Mouse (Mus musculus) liver, embryonic 14.5 days (tissue): Measurements from ENCODE around the gene Pcnp. TPM values are rescaled to one million over a fixed set of nuclear protein-coding genes. Genes with fewer than 3 reads are reported as not detected.

Source experiments
- ATAC-seq: fragments of 200-750 bp; cut with Nextera tagmentation; 2 replicates; pipeline ENCODE4 v1.8.0; 2017; ENCODE audit warnings: moderate number of reproducible peaks, mild to moderate bottlenecking, moderate library complexity; ENCODE audit not compliant: insufficient read depth
- DNase-seq, 3 experiments: peaks; one replicate each; pipeline ENCODE4 v3.0.0-alpha.2; 2012 to 2013; ENCODE audit warnings: low read depth in 3 of 3, low spot score in 3 of 3
- H3K27ac ChIP-seq: fragments of 300-500 bp; sonication (generic); 2 replicates; pipeline ENCODE4 v1.5.1; 2014; ENCODE audit warnings: moderate library complexity, mild to moderate bottlenecking, control low read depth, inconsistent platforms
- H3K27me3 ChIP-seq: fragments of 300-500 bp; sonication (generic); 2 replicates; pipeline ENCODE4 v1.6.1; 2014; ENCODE audit warnings: mild to moderate bottlenecking, low read length, moderate library complexity; ENCODE audit not compliant: control insufficient read depth, insufficient read depth
- H3K36me3 ChIP-seq: fragments of 300-500 bp; sonication (generic); replicated peaks from 2 replicates; pipeline ENCODE4 v1.6.1; 2014; ENCODE audit warnings: low read depth; ENCODE audit not compliant: control insufficient read depth, insufficient read depth
- H3K4me1 ChIP-seq, 2 experiments: fragments of 200-500 bp in 1 of 2; fragments of 300-500 bp in 1 of 2; sonication (generic) in 1 of 2; replicated peaks; 2 replicates each; pipeline ENCODE4 v1.6.1; 2012 to 2014; ENCODE audit warnings: antibody characterized with exemption in 1 of 2, inconsistent platforms in 1 of 2, low read length in 1 of 2; ENCODE audit not compliant: control insufficient read depth in 2 of 2, insufficient read depth in 2 of 2
- H3K4me2 ChIP-seq: fragments of 300-500 bp; sonication (generic); 2 replicates; pipeline ENCODE4 v1.6.1; 2014; ENCODE audit warnings: low read depth, mild to moderate bottlenecking, control low read depth, moderate library complexity
- H3K4me3 ChIP-seq, 2 experiments: fragments of 200-500 bp in 1 of 2; fragments of 300-500 bp in 1 of 2; sonication (generic) in 1 of 2; 2 replicates each; pipeline ENCODE4 v1.5.1; 2012 to 2014; ENCODE audit warnings: low read depth in 2 of 2, low read length in 2 of 2, mild to moderate bottlenecking in 2 of 2, control low read depth in 1 of 2, inconsistent platforms in 1 of 2, moderate library complexity in 1 of 2; ENCODE audit not compliant: insufficient read depth in 1 of 2
- H3K9ac ChIP-seq: fragments of 300-500 bp; sonication (generic); replicated peaks from 2 replicates; pipeline ENCODE4 v1.6.1; 2014; ENCODE audit warnings: mild to moderate bottlenecking, control low read depth, moderate library complexity
- H3K9me3 ChIP-seq: fragments of 300-500 bp; sonication (generic); 2 replicates; pipeline ENCODE4 v1.6.1; 2016; ENCODE audit warnings: low read length, mixed read lengths; ENCODE audit not compliant: control insufficient read depth
- CTCF ChIP-seq: IDR thresholded peaks from 2 replicates; pipeline ENCODE4 v1.5.1; 2016; ENCODE audit warnings: antibody characterized with exemption, low read depth, control low read depth
- EP300 ChIP-seq: IDR thresholded peaks from 2 replicates; pipeline ENCODE4 v1.6.1; 2016; ENCODE audit warnings: antibody characterized with exemption, low read depth
- WGBS: fragments of 180-500 bp; shearing (Covaris S2); extraction: QIAGEN DNeasy Blood & Tissue Kit; methylation state at CpG from one replicate; pipeline ENCODE4 v1.1.7; 2014; ENCODE audit not compliant: insufficient replicate concordance; 5-methylcytosine and 5-hydroxymethylcytosine counted together
- polyA plus RNA-seq, 2 experiments: library from polyadenylated mRNA; depleted of rRNA in 1 of 2; stranded (reverse) in 1 of 2; unstranded in 1 of 2; fragments of >200 nt; fragmentation: Nextera tagmentation in 1 of 2; extraction: Ambion mirVana in 1 of 2; gene quantifications; 2 replicates each; pipeline versions ENCODE4 v1.2.1 to v1.2.3; 2012 to 2014

Pcnp gene
- polyA plus RNA-seq, 2 experiments, result 33.6 to 102 TPM

DNA sequence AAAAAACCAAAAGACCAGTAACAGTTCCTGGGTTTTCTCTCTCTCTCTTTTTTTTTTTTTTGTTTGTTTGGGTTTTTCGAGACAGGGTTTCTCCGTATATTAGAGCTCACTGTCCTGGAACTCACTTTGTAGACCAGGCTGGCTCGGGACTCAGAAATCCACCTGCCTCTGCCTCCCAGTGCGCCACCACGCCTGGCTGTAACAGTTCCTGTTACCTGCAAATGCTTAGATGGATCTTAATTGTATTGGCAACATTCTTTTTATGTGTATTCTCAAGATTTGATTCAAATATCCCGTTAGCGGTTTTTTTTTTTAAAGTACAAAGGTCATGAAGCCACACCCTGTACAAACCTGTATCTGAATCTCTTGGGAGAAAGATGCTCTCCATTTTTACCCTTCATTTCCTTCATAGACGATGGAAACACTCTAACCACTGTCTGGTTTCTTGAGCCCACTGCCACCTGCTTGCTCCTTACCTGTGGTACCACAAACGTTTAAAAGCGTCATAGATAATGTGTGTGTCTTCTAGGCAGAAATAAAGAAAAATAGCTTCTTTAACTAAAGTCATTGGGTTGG, 56.8 kb downstream of the Pcnp start:
- peak overlapping the region; percentile 98 for H3K9ac ChIP-seq
- 44% methylated on average over 10 of the region's 10 CpGs for WGBS
- peaks cover 18% of the 10 kb centered on the region in 2 experiments for H3K4me1 ChIP-seq
- no peaks in the 10 kb centered on the region for H3K27me3 ChIP-seq
- H3K4me2 ChIP-seq, result peak overlapping the region; percentile 90
- no peak for ATAC-seq
- peaks cover 39% of the 10 kb centered on the region for H3K36me3 ChIP-seq
- H3K4me3 ChIP-seq, result peak overlapping the region; percentile 84 to 97
- peak overlapping the region; percentile 70 for H3K27ac ChIP-seq
- H3K9me3 ChIP-seq, result no peaks in the 10 kb centered on the region
- DNase-seq, result no peak
- TF ChIP-seq EP300 (no peak), CTCF (no peak)

DNA sequence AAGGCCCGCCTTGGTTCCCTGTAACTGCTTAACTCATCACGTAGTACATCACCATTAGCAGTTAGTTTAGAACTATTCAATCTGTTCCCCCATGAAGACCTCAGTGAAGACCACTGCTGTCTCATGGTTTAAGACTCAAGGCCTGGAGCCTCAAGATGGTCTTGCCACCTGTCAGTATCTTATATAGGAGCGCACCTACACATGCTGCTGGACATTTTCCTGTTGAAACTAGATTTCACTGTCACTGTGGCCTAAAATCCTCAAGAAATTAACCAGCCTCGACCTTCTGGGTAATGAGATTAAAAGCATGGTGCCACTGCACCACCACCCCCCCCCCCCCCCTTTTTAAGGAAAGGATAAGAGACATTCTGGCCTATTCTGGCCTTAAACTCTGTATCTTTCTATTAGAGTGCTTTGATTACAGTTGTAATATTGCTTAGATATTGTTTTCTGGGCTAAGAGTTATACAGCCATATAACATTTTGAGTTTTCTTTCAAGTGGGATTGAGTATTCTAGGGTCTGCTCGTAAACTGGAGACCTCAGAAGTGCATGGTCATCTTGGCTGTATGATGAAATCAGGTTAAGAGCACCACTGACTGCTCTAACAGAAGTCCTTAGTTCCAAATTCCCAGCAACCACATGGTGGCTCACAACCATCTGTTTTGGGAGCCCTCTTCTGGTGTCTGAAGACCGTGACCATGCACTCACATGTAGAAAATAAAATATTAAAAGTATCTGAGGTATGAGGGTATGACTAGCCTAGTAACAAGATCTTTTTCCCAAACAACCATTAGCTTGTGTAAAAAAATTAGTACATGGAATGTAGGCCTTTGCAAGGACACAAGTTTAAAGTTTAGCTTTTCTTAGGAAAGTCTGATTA, 57.6 kb downstream of the Pcnp start:
- Histone ChIP-seq H3K4me2 (peak overlapping the region; percentile 1; the same call in 1 of the 2 replicates), H3K27me3 (no peaks in the 10 kb centered on the region), H3K9me3 (no peaks in the 10 kb centered on the region), H3K4me1 (peaks cover 18 to 21% of the 10 kb centered on the region in 2 experiments), H3K36me3 (peaks cover 42% of the 10 kb centered on the region), H3K4me3 (no peak overlapping the region), H3K9ac (no peak overlapping the region), H3K27ac (no peak overlapping the region)
- DNase-seq (no peak), ATAC-seq (no peak)
- no peak for TF ChIP-seq CTCF
- no peak for TF ChIP-seq EP300
- WGBS, result 59% methylated on average over 6 of the region's 6 CpGs

DNA sequence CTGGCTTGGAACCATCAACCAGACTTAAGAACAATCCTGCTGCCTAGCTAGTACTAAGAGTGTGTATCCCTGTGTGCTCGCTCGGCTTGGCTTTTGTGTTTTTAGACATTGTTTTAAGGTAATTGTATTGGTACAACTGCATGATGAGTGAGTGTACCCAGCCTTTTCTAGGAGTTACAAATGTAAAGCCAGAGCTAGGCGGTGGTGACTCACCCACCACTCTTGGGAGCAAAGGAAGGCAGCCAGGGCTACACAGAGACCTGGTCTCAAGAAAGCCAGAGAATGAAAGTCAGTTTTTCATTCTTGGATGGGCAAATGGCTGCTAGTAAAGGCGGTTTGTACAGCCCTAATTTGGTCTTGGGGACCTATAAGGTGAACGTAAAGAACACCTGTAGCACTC, 59.1 kb downstream of the Pcnp start:
- 83% methylated on average over 5 of the region's 5 CpGs for WGBS
- no peaks in the 10 kb centered on the region for H3K9me3 ChIP-seq
- no peak overlapping the region for H3K9ac ChIP-seq
- peaks cover 42% of the 10 kb centered on the region for H3K36me3 ChIP-seq
- H3K27me3 ChIP-seq, result no peaks in the 10 kb centered on the region
- peaks cover 9 to 18% of the 10 kb centered on the region in 2 experiments for H3K4me1 ChIP-seq
- TF ChIP-seq EP300 (no peak), CTCF (no peak)
- no peak overlapping the region for H3K4me3 ChIP-seq
- DNase-seq (no peak), ATAC-seq (no peak)
- no peak overlapping the region for H3K4me2 ChIP-seq
- H3K27ac ChIP-seq, result no peak overlapping the region

DNA sequence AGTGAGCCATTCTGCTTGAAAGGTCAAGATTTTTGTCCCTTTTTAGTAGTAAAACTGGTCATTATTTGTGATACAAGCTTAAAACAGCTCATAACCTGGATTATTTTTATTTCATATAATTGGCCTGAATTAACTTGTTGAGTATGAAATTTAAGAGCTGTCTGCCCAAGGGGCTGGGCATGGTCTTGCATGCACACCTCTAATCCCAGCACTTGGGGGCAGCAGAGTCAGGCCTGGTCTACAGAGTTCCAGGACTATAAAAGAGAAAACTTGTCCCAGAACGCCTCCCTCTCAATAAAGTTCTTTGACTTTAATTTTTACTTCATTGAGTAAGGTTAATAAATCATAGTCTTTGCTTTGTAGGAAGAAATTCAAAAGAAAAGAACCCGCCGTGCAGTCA, 60.4 kb downstream of the Pcnp start:
- Histone ChIP-seq H3K9me3 (no peaks in the 10 kb centered on the region), H3K4me2 (peak overlapping the region; percentile 41), H3K27me3 (no peaks in the 10 kb centered on the region), H3K4me3 (no peak overlapping the region), H3K27ac (no peak overlapping the region), H3K9ac (no peak overlapping the region), H3K36me3 (peaks cover 42% of the 10 kb centered on the region), H3K4me1 (peaks cover 4 to 15% of the 10 kb centered on the region in 2 experiments)
- ATAC-seq, result no peak
- WGBS, result 83% methylated on average over 3 of the region's 3 CpGs
- peak; percentile 67 for TF ChIP-seq CTCF
- no peak for TF ChIP-seq EP300
- peak in 1 of 3 experiments; percentile 51 for DNase-seq

GRCm38 (mm10) chr16:55967221-55967620, 62.3 kb downstream of the Pcnp start:
- ATAC-seq, result no peak
- Histone ChIP-seq H3K27me3 (no peaks in the 10 kb centered on the region), H3K9ac (peak overlapping the region; percentile 96), H3K36me3 (peaks cover 41% of the 10 kb centered on the region), H3K4me1 (peaks cover 0 to 9% of the 10 kb centered on the region in 2 experiments; a peak in 3 of 4 replicates), H3K4me2 (peak overlapping the region; percentile 77), H3K27ac (peak overlapping the region; percentile 67), H3K4me3 (peak overlapping the region; percentile 93 to 94), H3K9me3 (no peaks in the 10 kb centered on the region)
- no peak for DNase-seq
- WGBS, result 11% methylated on average over 1 of the region's 1 CpGs
- TF ChIP-seq CTCF (no peak), EP300 (no peak)
